Mouse (Mus musculus) embryonic fibroblast, embryonic 13.5 days (primary cell): ENCODE measurements around the gene Gpkow.

Source experiments
- CTCF ChIP-seq: IDR thresholded peaks from 2 replicates; pipeline ENCODE4 v1.5.1; 2011; ENCODE audit warnings: mild to moderate bottlenecking, control low read depth, low read length, moderate library complexity, borderline replicate concordance; ENCODE audit not compliant: insufficient read depth
- POLR2A ChIP-seq: IDR thresholded peaks from 2 replicates; pipeline ENCODE4 v1.6.1; 2011; ENCODE audit warnings: low read depth, mild to moderate bottlenecking, control low read depth, low read length, moderate library complexity

DNA sequence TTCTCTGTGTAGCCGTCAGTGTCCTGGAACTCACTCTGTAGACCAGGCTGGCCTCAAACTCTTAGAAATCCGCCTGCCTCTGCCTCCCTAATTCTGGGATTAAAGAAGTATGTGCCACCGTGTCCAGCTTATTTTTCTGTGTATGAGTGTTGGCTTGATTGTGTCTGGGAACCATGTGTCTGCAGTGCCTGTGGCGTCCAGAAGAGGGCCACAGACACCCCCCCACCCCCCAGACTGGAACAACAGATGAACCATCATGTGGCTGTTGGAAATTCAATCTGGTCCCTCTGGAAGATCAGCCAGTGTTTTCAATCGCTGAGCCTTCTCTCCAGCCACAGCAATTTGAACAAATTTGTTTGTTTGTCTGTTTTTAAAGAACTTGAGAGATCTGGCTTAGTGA lies 46.5 kb downstream of the Gpkow start:
- TF ChIP-seq CTCF (no peak), POLR2A (no peak)
